Mouse (Mus musculus) adrenal gland (tissue): Measurements from ENCODE around the gene Gpatch4.

ENCODE experiments used
- intact Hi-C: fragments of 180-260 bp; cut with DNase I; formaldehyde crosslinking; loops from one replicate; pipeline ENCODE4 v1.15.1; 2025

Gpatch4 gene

DNA sequence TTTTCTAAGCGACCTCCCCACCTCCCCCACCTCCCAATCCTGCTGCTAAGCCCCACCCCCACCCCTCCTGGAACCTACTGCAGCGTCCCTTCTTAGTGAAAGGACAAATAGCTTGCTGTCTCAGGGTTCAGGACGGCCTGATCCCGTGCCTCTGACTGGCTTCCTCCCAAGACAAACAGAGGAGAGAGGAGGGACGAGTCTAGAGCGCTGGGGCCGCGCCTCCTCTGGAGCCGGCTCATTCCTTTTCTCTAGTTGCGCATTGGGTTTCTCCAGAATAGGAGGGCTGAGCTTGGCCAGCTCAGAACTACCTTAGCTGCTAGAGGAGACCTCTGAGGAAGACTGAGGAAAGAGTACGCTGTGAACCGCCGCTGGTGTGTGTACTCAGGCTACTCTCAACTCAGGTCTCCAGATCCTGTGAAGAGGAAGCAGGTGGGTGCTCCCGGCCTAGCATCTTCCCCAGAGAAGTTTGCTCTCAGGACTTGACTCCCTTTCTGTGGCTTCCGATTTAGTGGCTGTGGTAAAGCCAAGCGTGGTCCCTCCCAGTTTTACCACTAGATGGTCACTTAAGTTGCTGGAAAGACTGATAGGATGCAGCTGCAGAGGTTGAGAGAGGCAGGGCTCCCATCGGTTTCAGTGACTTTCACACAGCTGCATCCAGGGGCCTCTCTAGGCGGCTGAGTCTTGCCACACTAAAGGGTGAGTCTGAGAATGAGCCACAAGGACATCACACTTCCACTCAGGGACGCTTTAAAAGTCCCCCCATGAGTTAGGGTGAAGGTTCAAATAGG lies 12.1 kb upstream of the Gpatch4 start:
- intact Hi-C loops: no loop called here

DNA sequence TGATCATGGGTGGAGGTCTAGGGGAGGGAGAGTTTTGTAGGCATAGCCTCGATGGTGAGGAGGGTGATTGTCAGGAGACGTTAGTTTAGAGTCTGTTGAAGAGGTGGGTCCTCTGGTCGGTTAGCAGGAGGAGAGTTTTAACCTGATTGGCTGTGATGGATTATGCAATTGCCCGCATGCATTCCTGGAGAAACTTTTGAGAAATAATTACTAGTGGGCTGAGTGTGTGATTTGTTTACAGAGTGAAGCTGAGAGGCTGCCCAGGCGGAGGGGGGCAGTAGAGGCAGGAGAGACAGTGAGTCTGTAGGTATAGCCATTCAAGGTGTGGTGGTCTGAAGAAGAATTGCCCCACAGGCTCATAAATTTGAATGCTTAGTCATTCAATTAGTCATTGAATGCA lies 9.4 kb upstream of the Gpatch4 start:
- intact Hi-C loops: no loop called here

DNA sequence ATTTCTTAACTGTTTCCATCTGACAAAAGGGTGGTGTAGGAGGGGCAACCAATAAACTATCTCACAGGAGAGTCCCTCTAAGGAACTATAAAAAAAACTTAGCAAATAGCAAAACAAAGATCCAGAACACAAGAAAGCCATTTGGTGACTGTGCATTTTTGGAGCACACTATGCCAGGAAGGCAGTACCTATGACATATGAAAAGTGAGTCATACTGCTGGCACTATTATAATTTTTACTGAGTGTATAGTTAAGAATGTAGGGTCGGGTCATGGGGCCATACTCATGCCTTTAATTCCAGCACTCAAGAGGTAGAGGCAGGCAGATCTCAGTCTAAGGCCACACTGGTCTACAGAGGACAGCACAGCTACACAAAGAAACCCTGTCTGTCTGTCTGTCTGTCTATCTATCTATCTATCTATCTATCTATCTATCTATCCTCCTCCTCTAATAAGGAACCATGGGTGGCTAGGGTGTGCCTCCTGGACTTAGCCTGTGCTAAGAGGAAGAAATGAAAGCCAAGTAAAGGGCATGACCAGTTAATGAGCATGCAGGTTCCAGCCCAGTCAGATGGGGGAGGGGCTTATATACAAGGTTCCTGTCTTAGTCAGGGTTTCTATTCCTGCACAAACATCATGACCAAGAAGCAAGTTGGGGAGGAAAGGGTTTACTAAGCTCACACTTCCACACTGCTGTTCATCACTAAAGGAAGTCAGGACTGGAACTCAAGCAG lies 7.2 kb upstream of the Gpatch4 start:
- intact Hi-C loops: no loop called here

DNA sequence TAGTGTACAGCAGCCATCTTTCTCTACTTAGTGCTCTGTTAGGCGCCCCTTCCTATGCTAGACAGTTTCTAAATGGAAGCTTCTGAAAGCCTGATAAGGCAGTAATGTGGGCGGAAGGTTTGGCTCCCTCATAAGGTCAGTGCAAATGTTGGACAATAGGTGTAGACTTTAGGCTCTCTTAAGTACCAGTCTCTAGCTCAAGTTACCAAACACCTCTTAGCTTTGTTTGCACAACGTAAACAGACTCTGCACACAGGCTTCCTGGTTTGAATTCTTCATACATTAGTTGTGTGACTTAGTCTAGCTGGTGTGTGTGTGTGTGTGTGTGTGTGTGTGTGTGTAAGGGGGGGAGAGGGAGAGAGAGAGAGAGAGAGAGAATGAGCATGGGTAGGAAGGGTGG lies 6.6 kb downstream of the Gpatch4 start:
- intact Hi-C loops: no loop called here

DNA sequence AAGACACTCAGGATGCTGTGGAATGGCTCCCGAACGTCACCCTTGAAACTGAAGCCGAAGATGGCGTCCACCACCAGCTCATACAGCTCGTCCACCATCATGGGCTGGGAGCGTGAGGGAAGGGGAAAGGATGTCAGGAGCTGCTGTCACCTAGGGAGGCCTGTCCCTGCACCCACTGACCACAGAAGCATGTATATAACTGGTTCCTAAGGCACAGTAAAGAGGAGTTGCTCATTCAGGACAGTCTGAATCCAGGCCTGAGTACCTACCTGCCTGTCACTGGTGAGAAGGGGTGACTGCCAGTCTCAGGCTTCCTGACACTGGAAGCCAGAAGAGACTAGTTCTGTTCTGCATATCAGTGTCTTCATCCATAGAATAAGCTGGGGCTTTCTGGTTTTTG lies 14.1 kb downstream of the Gpatch4 start:
- intact Hi-C loops: loop anchor here (5.0 kb wide), 1 partner anchor 35 kb away; no protein-coding TSS in a partner anchor

DNA sequence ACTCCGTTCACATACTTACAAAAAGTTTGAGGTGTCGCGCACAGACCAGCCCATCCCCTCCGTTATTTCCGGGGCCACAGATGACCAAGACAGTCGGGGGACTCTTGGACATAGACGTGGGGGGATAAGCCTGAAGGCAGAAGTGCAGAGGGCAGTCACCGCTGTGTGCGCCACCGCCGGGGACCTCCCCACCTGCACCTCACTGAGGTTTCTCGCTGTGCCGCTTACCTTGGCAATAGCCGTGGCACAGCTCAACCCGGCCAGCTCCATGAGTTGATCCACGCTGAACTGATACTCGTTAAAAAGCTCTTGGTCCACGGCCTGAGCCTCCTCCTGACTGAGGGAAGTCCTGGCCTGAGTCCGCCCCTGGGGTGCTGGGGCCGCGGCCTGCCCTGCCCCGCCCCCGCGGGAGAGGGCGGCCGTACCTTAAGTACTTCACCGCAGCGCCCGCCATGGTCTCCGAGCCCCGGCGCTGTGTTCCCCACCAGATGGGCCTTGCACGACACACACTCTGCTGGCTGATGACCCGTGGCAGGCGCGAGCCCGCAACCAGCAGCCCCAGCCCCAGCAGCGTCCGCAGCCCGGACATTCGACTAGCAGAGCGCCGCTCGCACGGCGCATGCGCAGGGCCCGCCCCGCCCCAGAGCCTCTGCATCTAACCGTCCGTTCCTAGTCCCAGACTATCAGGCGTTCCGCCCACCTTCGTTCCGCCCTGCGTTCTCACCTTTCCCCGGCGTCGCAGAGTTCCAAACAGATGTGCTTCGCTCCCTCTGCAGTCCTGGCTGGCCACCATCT lies 15.2 kb downstream of the Gpatch4 start, which contains the start of gene Naxe:
Gene Naxe, minus strand, starts transcription at position 594 of the 795 bp plus-strand sequence.
- intact Hi-C loops: loop anchor here (5.0 kb wide), 1 partner anchor 36 kb away; no protein-coding TSS in a partner anchor

GRCm38 (mm10) chr3:88068386-88068785 lies 25.5 kb downstream of the Gpatch4 start:
- intact Hi-C loops: no loop called here

DNA sequence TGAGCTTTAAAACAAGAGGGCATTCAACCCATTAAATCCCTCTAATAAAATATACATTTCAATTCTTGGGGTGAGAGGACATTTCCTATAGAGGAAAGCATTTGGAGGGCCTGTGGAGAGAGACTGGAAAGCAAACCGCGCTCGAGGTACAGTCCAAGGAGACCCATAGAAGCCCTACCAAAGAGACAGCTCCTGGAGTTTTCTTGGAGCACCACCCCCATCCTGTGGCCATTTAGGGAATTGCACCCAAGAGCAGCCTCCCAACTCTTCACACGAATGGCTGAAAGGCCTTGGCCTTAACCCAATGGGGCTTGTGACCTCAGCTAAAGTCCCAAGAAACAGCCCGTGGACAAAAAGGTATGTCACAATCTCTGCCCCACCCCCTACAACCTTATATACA lies 28.9 kb downstream of the Gpatch4 start:
- intact Hi-C loops: loop anchor here (1.0 to 10.0 kb wide), 2 partner anchors 60 to 137 kb away; partner anchors contain the start of genes Isg20l2 and Rrnad1

DNA sequence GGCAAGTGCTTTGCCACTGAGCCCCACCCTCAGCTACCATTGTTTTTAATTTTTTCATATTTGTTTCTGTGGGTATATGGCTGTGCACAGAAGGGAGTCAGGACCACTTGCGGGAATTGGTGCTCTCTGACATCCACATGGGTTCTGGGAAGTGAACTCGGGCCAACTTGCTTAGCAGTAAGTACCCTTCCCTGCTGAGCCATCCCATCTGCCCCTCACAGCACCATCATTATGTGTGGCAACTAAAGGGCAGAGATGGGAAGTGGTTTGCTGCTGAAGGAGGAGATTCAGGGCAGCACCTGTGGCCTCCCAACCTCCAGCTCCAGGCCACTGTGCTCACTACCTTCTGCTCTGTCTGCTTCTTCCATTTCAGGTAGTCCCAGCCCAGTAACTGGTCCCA lies 30.7 kb downstream of the Gpatch4 start:
- intact Hi-C loops: loop anchor here (10.0 kb wide), 1 partner anchor 139 kb away; the partner anchor contains the start of genes Isg20l2 and Rrnad1

- intact Hi-C loops: loop anchor here (10.0 kb wide), 1 partner anchor 140 kb away; the partner anchor contains the start of genes Isg20l2 and Rrnad1
Measured at GRCm38 (mm10) chr3:88074351-88074750, 31.4 kb downstream of the Gpatch4 start.

DNA sequence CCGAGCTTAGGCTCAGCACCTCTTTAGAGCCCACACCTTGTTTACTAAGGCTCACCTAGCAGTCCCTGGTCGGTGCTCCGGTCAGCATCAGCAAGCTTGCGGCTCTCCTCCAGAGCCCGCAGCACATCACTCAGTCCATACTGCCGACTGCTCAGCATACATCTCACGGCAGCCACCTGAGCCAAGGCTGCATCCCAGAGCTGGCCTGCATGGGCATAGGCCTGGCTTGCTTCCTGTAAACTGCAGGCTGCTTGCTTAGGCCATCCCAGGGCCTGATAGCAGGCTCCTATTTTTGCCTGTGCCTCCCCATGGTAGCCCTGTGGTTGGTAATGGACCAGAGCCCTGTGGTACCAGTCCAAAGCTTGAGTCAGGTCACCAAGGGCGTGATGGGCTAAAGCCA lies 31.9 kb downstream of the Gpatch4 start:
- intact Hi-C loops: loop anchor here (10.0 kb wide), 1 partner anchor 140 kb away; the partner anchor contains the start of genes Isg20l2 and Rrnad1

DNA sequence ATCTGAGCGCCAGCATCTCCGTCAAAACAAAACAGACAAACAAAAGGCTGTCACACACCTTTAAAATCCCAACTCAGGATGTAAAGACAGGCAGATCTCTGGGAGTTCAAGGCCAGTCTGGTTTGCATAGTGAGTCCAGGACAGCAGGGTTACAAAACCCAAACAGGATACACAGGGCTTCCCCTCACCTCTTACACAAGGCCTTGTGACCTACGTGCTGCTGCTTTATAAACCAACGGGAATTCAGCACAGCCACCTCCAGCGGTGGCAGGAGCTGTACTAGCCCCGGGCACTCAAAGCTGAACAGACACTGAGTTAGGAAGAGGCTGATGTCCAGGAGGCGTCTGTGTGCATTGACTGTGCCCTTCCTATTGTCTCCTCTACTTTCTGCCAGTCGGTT lies 34.5 kb downstream of the Gpatch4 start:
- intact Hi-C loops: loop anchor here (10.0 kb wide), 1 partner anchor 143 kb away; the partner anchor contains the start of genes Isg20l2 and Rrnad1

DNA sequence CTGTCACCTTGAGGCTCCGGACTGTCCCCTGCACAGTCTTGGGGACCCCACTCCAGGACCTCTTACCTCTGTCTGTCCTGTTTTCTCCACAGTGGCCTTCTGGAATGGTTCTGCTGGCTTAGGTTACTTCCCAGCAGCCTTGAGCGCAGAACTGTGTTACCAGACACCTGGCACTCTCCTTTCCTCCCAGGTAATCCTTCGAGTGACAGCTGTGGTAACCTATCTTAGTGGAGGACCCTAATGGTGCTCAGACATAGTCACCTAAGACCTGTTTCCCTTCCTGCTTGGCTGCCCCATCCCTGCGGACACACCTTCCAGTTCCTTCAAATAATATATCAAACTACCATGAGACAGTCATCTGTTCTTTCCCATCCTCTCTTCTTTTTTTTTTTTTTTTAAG lies 35.3 kb downstream of the Gpatch4 start, which contains the start of gene Ttc24:
Gene Ttc24, minus strand, starts transcription at position 101 of the 400 bp plus-strand sequence.
- intact Hi-C loops: loop anchor here (10.0 kb wide), 1 partner anchor 143 kb away; the partner anchor contains the start of genes Isg20l2 and Rrnad1

GRCm38 (mm10) chr3:88081345-88082223 lies 38.7 kb downstream of the Gpatch4 start, which contains the start of gene Iqgap3:
Gene Iqgap3, plus strand, starts transcription at chr3:88081971.
- intact Hi-C loops: no loop called here

DNA sequence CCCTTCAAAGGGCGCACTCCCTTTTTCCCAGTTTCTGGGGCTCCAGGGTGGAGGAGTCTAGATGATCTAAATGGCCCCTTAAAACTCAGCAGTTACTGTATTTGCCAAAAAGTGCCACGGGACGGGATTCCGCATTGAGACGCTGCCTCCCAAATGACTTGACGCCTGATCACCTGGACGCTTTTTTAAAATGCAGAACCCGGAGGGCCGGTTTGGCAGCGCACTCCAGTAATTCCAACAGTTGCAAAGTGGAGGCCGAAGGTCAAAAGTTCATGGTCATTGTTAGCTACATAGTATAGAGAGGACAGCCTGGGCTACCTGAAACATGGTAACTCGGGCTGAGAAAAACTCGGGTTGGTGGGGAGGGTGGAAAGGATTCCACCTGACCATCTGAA lies 39.3 kb downstream of the Gpatch4 start:
- intact Hi-C loops: no loop called here

DNA sequence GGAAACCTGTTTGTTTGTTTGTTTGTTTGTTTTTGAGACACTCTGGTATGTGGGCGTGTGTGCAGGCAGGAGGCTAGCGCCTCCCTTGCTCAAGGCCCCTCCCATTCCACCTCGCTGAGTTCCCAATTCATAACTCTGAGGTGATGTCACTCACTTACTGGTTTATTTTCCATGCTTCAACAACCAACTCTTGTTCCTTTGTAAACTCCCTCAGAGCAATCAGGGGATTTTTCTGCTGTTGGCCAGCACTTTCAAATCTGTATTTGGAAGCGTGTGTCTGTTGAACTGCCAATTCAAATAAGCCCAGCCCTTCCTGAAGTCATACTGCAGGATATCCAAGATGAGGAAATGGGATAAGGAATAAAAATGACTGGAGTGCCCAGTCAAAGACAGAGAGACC lies 39.8 kb downstream of the Gpatch4 start:
- intact Hi-C loops: no loop called here

GRCm38 (mm10) chr3:88084001-88084400 lies 41.1 kb downstream of the Gpatch4 start:
- intact Hi-C loops: no loop called here

DNA sequence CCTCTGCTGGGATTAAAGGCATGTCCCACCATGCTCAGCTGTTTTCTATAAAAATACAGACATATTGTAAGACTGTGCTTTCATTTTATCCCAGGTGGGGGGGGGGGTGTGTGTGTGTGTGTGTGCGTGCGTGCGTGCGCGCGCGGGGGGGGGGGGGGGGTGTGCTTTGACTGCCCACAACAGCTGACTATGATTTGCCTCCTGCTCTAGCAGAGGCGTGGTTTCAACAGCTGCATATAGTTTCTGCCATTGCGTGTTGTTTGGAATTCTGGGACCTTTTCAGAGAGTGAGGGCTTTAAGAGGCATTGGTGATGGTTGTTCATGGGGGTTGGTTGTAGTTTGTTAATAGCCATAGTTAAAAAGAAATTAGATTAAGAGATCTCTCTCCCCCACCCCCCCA lies 42.6 kb downstream of the Gpatch4 start:
- intact Hi-C loops: loop anchor here (5.0 kb wide), 2 partner anchors 47 to 157 kb away; no protein-coding TSS in a partner anchor

DNA sequence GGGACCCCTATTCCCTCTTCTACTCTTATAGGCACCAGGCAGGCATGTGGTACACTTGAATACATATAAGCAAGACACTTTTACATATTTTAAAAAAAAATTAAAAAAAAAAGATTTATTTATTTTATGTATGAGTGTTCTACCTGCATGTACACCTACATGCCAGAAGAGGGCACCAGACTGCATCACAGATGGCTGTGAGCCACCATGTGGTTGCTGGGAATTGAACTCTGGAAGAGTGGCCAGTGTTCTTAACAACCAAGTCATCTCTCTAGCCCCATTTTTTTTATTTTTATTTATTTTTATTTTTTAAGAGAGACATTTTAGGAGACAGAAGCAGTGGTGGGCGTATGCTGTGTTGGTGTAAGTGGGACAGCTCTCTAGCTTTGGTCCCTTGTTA lies 44.8 kb downstream of the Gpatch4 start:
- intact Hi-C loops: loop anchor here (1.0 to 5.0 kb wide), 3 partner anchors 45 to 155 kb away; no protein-coding TSS in a partner anchor

GRCm38 (mm10) chr3:88090106-88090505 lies 47.2 kb downstream of the Gpatch4 start:
- intact Hi-C loops: no loop called here
